Mouse (Mus musculus): ENCODE data around the gene Lgr5.

GRCm38 (mm10) chr10:115571734-115572440 lies 15.7 kb downstream of the Lgr5 start:
- TF ChIP-seq CTCF (conservative IDR thresholded peaks at IDR 0.05 in 1 of 2, IDR thresholded peaks at IDR 0.05 in 1 of 2; ENCODE audit: low read depth in 2 of 2, low read length in 2 of 2) (no peak), POLR2A (IDR thresholded peaks at IDR 0.05; ENCODE audit: low read depth, low read length) (no peak), EP300 (IDR thresholded peaks at IDR 0.05; ENCODE audit: low read length) (no peak), TCF12 (IDR thresholded peaks at IDR 0.05; ENCODE audit: low read depth, low read length) (no peak), ZKSCAN1 (IDR thresholded peaks at IDR 0.05; ENCODE audit: borderline replicate concordance, low read depth, low read length) (no peak), MAX (IDR thresholded peaks at IDR 0.05; ENCODE audit: low read length) (no peak), SIN3A (IDR thresholded peaks at IDR 0.05; ENCODE audit: low read length) (no peak), NRF1 (IDR thresholded peaks at IDR 0.05; ENCODE audit: low read depth, low read length) (no peak), USF2 (conservative IDR thresholded peaks at IDR 0.05; ENCODE audit: low read depth, low read length) (no peak), RAD21 (IDR thresholded peaks at IDR 0.05; ENCODE audit: low read depth, low read length) (no peak), MAFK (IDR thresholded peaks at IDR 0.05; ENCODE audit: insufficient replicate concordance, low read length) (no peak)

Measured in CH12.LX (cell line).